Mouse (Mus musculus): ENCODE results near the gene Zc3hav1l. TPM values are rescaled to one million over a fixed set of nuclear protein-coding genes. Genes with fewer than 3 reads are reported as not detected.

The Zc3hav1l gene
- polyA plus RNA-seq, 1 experiment from 2014 or later, result 8.7 TPM

DNA sequence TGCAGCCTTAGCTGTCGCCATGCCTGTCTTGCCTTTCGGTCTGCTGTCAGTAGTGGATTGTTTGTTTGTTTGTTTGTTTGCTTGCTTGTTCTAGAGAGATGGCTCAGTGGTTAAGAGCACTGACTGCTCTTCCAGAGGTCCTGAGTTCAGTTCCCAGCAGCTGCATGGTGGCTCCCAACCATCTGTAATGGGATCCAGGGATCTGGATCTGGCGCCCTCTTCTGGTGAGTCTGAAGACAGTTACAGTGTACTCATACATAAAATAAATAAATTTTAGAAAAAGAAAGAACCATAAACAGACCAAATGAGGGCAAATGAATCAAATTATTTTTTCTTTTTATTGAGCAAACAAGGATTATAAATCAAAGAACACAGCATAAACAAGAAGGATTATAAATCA is 5.9 kb upstream of the Zc3hav1l start:
- H3K27ac ChIP-seq (replicated peaks in 1 of 2; ENCODE audit: control insufficient read depth in 1 of 2, insufficient read depth in 1 of 2, low read depth in 2 of 2, low read length in 2 of 2), result no peak overlapping the region
- no peak overlapping the region for H3K4me3 ChIP-seq (ENCODE audit: control insufficient read depth in 1 of 2, insufficient read depth in 1 of 2, low read depth in 1 of 2, low read length in 2 of 2)
- WGBS, result 85% methylated on average over 3 of the region's 3 CpGs
- no peak for ATAC-seq (ENCODE audit: insufficient number of reproducible peaks, insufficient read depth, low FRiP score, low read depth)
- H3K36me3 ChIP-seq (ENCODE audit: control insufficient read depth, insufficient read depth, low read length), result peaks cover under 1% of the 10 kb centered on the region
- no peak overlapping the region for H3K9ac ChIP-seq (ENCODE audit: low read length)
- H3K27me3 ChIP-seq (ENCODE audit: control insufficient read depth, insufficient read depth, low read length), result no peaks in the 10 kb centered on the region
- H3K4me1 ChIP-seq (ENCODE audit: control insufficient read depth in 2 of 2, insufficient read depth in 2 of 2, low read length in 2 of 2), result no peaks in the 10 kb centered on the region
- no peak overlapping the region for H3K4me2 ChIP-seq (ENCODE audit: low read length)
- H3K9me3 ChIP-seq (ENCODE audit: control insufficient read depth, low read length), result peaks cover 8% of the 10 kb centered on the region

DNA sequence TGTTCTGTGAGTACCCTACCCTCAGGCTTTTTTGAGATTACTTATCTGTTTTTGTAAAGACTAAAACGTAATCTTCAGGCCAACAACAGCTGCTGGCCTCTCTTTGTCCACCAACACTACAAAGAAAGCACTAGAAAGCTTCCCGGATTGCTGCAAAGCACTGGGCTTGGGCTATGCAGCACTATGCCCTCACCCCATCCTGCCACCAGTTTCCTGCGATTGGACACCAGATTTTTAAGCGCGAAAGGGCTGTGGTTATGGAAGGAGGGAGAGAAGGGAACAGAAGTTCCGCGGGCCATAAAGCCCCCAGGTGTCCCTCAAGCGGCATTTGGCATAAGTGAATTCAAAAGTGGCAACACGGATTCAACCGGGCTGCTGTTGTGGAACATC is 818 bp downstream of the Zc3hav1l start:
- Histone ChIP-seq H3K4me3 (ENCODE audit: control insufficient read depth in 1 of 2, insufficient read depth in 1 of 2, low read depth in 1 of 2, low read length in 2 of 2) (peak overlapping the region; percentile 74 to 84), H3K4me1 (ENCODE audit: control insufficient read depth in 2 of 2, insufficient read depth in 2 of 2, low read length in 2 of 2) (peaks cover 3 to 10% of the 10 kb centered on the region in 2 experiments), H3K36me3 (ENCODE audit: control insufficient read depth, insufficient read depth, low read length) (peaks cover 38% of the 10 kb centered on the region), H3K27me3 (ENCODE audit: control insufficient read depth, insufficient read depth, low read length) (no peaks in the 10 kb centered on the region), H3K27ac (replicated peaks in 1 of 2; ENCODE audit: control insufficient read depth in 1 of 2, insufficient read depth in 1 of 2, low read depth in 2 of 2, low read length in 2 of 2) (peak overlapping the region; percentile 88 to 94), H3K4me2 (ENCODE audit: low read length) (peak overlapping the region; percentile 85), H3K9ac (ENCODE audit: low read length) (peak overlapping the region; percentile 92), H3K9me3 (ENCODE audit: control insufficient read depth, low read length) (peaks cover 5% of the 10 kb centered on the region; the same call in 1 of the 2 replicates)
- under 1% methylated on average over 10 of the region's 10 CpGs for WGBS
- no peak for ATAC-seq (ENCODE audit: insufficient number of reproducible peaks, insufficient read depth, low FRiP score, low read depth)

GRCm38 (mm10) chr6:38297580-38298245 is 1.3 kb downstream of the Zc3hav1l start:
- H3K36me3 ChIP-seq (ENCODE audit: control insufficient read depth, insufficient read depth, low read length), result peaks cover 44% of the 10 kb centered on the region
- H3K4me3 ChIP-seq (ENCODE audit: control insufficient read depth in 1 of 2, insufficient read depth in 1 of 2, low read depth in 1 of 2, low read length in 2 of 2), result peak overlapping the region; percentile 74 to 84
- WGBS, result 41% methylated on average over 12 of the region's 12 CpGs
- peak overlapping the region; percentile 85 for H3K4me2 ChIP-seq (ENCODE audit: low read length)
- H3K4me1 ChIP-seq (ENCODE audit: control insufficient read depth in 2 of 2, insufficient read depth in 2 of 2, low read length in 2 of 2), result peaks cover 3 to 10% of the 10 kb centered on the region in 2 experiments
- ATAC-seq (ENCODE audit: insufficient number of reproducible peaks, insufficient read depth, low FRiP score, low read depth), result no peak
- H3K27me3 ChIP-seq (ENCODE audit: control insufficient read depth, insufficient read depth, low read length), result no peaks in the 10 kb centered on the region
- H3K9me3 ChIP-seq (ENCODE audit: control insufficient read depth, low read length), result peaks cover 2% of the 10 kb centered on the region; the same call in 1 of the 2 replicates
- H3K27ac ChIP-seq (replicated peaks in 1 of 2; ENCODE audit: control insufficient read depth in 1 of 2, insufficient read depth in 1 of 2, low read depth in 2 of 2, low read length in 2 of 2), result peak overlapping the region; percentile 88 to 94
- peak overlapping the region; percentile 92 for H3K9ac ChIP-seq (ENCODE audit: low read length)

- no peak overlapping the region for H3K4me3 ChIP-seq (ENCODE audit: control insufficient read depth in 1 of 2, insufficient read depth in 1 of 2, low read depth in 1 of 2, low read length in 2 of 2)
- H3K36me3 ChIP-seq (ENCODE audit: control insufficient read depth, insufficient read depth, low read length), result peaks cover 82% of the 10 kb centered on the region
- WGBS, result 73% methylated on average over 3 of the region's 3 CpGs
Observed at GRCm38 (mm10) chr6:38293708-38294107, 5.4 kb downstream of the Zc3hav1l start.

GRCm38 (mm10) chr6:38292871-38293646 is 6.0 kb downstream of the Zc3hav1l start:
- ATAC-seq (ENCODE audit: insufficient number of reproducible peaks, insufficient read depth, low FRiP score, low read depth), result no peak
- H3K4me1 ChIP-seq (ENCODE audit: control insufficient read depth in 2 of 2, insufficient read depth in 2 of 2, low read length in 2 of 2), result peaks cover 3 to 5% of the 10 kb centered on the region in 2 experiments
- WGBS, result 60% methylated on average over 11 of the region's 11 CpGs
- H3K9me3 ChIP-seq (ENCODE audit: control insufficient read depth, low read length), result peaks cover 2% of the 10 kb centered on the region; the same call in 1 of the 2 replicates
- H3K27ac ChIP-seq (replicated peaks in 1 of 2; ENCODE audit: control insufficient read depth in 1 of 2, insufficient read depth in 1 of 2, low read depth in 2 of 2, low read length in 2 of 2), result no peak overlapping the region
- H3K27me3 ChIP-seq (ENCODE audit: control insufficient read depth, insufficient read depth, low read length), result no peaks in the 10 kb centered on the region
- no peak overlapping the region for H3K9ac ChIP-seq (ENCODE audit: low read length)
- peaks cover 89% of the 10 kb centered on the region for H3K36me3 ChIP-seq (ENCODE audit: control insufficient read depth, insufficient read depth, low read length)
- no peak overlapping the region for H3K4me2 ChIP-seq (ENCODE audit: low read length)
- no peak overlapping the region for H3K4me3 ChIP-seq (ENCODE audit: control insufficient read depth in 1 of 2, insufficient read depth in 1 of 2, low read depth in 1 of 2, low read length in 2 of 2)

More at GRCm38 (mm10) chr6:38293708-38294107, 5.4 kb downstream of the Zc3hav1l start:
- no peak overlapping the region for H3K27ac ChIP-seq (replicated peaks in 1 of 2; ENCODE audit: control insufficient read depth in 1 of 2, insufficient read depth in 1 of 2, low read depth in 2 of 2, low read length in 2 of 2)
- H3K4me1 ChIP-seq (ENCODE audit: control insufficient read depth in 2 of 2, insufficient read depth in 2 of 2, low read length in 2 of 2), result peaks cover 3 to 7% of the 10 kb centered on the region in 2 experiments
- ATAC-seq (ENCODE audit: insufficient number of reproducible peaks, insufficient read depth, low FRiP score, low read depth), result no peak
- no peak overlapping the region for H3K9ac ChIP-seq (ENCODE audit: low read length)
- no peaks in the 10 kb centered on the region for H3K27me3 ChIP-seq (ENCODE audit: control insufficient read depth, insufficient read depth, low read length)
- H3K4me2 ChIP-seq (ENCODE audit: low read length), result no peak overlapping the region
- H3K9me3 ChIP-seq (ENCODE audit: control insufficient read depth, low read length), result peaks cover 2% of the 10 kb centered on the region; the same call in 1 of the 2 replicates

- peaks cover 6% of the 10 kb centered on the region; the same call in 1 of the 2 replicates for H3K9me3 ChIP-seq (ENCODE audit: control insufficient read depth, low read length)
- H3K4me1 ChIP-seq (ENCODE audit: control insufficient read depth in 2 of 2, insufficient read depth in 2 of 2, low read length in 2 of 2), result no peaks in the 10 kb centered on the region
- no peak overlapping the region for H3K4me3 ChIP-seq (ENCODE audit: control insufficient read depth in 1 of 2, insufficient read depth in 1 of 2, low read depth in 1 of 2, low read length in 2 of 2)
- no peaks in the 10 kb centered on the region for H3K27me3 ChIP-seq (ENCODE audit: control insufficient read depth, insufficient read depth, low read length)
- no peak overlapping the region for H3K4me2 ChIP-seq (ENCODE audit: low read length)
- no peak overlapping the region for H3K9ac ChIP-seq (ENCODE audit: low read length)
- no peak overlapping the region for H3K27ac ChIP-seq (replicated peaks in 1 of 2; ENCODE audit: control insufficient read depth in 1 of 2, insufficient read depth in 1 of 2, low read depth in 2 of 2, low read length in 2 of 2)
- 94% methylated on average over 19 of the region's 19 CpGs for WGBS
- peaks cover 52% of the 10 kb centered on the region for H3K36me3 ChIP-seq (ENCODE audit: control insufficient read depth, insufficient read depth, low read length)
- no peak for ATAC-seq (ENCODE audit: insufficient number of reproducible peaks, insufficient read depth, low FRiP score, low read depth)
Observed at GRCm38 (mm10) chr6:38284422-38284821, 14.6 kb downstream of the Zc3hav1l start.

GRCm38 (mm10) chr6:38264466-38264865 is 34.6 kb downstream of the Zc3hav1l start:
- Histone ChIP-seq H3K9me3 (ENCODE audit: control insufficient read depth, low read length) (no peaks in the 10 kb centered on the region), H3K36me3 (ENCODE audit: control insufficient read depth, insufficient read depth, low read length) (no peaks in the 10 kb centered on the region), H3K4me3 (ENCODE audit: control insufficient read depth in 1 of 2, insufficient read depth in 1 of 2, low read depth in 1 of 2, low read length in 2 of 2) (no peak overlapping the region), H3K4me1 (ENCODE audit: control insufficient read depth in 2 of 2, insufficient read depth in 2 of 2, low read length in 2 of 2) (0 out of 4 replicates have a peak, but pooled peaks cover 0 to 4% of the 10 kb centered on the region in 2 experiments), H3K4me2 (ENCODE audit: low read length) (no peak overlapping the region), H3K27ac (replicated peaks in 1 of 2; ENCODE audit: control insufficient read depth in 1 of 2, insufficient read depth in 1 of 2, low read depth in 2 of 2, low read length in 2 of 2) (no peak overlapping the region), H3K27me3 (ENCODE audit: control insufficient read depth, insufficient read depth, low read length) (no peaks in the 10 kb centered on the region), H3K9ac (ENCODE audit: low read length) (no peak overlapping the region)
- 67% methylated on average over 7 of the region's 7 CpGs for WGBS
- no peak for ATAC-seq (ENCODE audit: insufficient number of reproducible peaks, insufficient read depth, low FRiP score, low read depth)
